Mouse (Mus musculus): ENCODE measurements at regions not wholly inside any gene's neighbourhood (a gene's known extent, or its start where the extent isn't known, plus 50 kb on each side); places are given as distances from the start of the nearest gene placed in this dataset.
A peak's percentile ranks its signal among the peaks of the same experiment; 100 is the strongest.

GRCm38 (mm10) chr6:84263686-84264085, 255.3 kb downstream of the Dysf start:
- DNase-seq (ENCODE audit: low read depth, low spot score), result no peak

- no peak for DNase-seq (ENCODE audit: low read depth, low spot score)
These were observed 254.4 kb downstream of the Dysf start for GRCm38 (mm10) chr6:84262766-84263165.

GRCm38 (mm10) chr6:84261483-84261882, 253.1 kb downstream of the Dysf start:
- peak; percentile 52 for DNase-seq (ENCODE audit: low read depth, low spot score)

Measured in 3T3-L1 (cell line).